Mouse (Mus musculus): ENCODE measurements around the gene Snd1. TPM values are rescaled to one million over a fixed set of nuclear protein-coding genes. Genes with fewer than 3 reads are reported as not detected.

Gene Snd1
- polyA plus RNA-seq, 2 experiments: 31.5 to 43.2 TPM

- WGBS (ENCODE audit: insufficient replicate concordance): 39% methylated on average over 6 of the region's 6 CpGs
- no peak overlapping the region for H3K9ac ChIP-seq (replicated peaks)
- peak; percentile 66 for ATAC-seq (ENCODE audit: insufficient read depth)
These were observed 43.4 kb upstream of the Snd1 start for GRCm38 (mm10) chr6:28431538-28431855.

GRCm38 (mm10) chr6:28447937-28448336, 27.0 kb upstream of the Snd1 start:
- Histone ChIP-seq H3K27ac (no peak overlapping the region), H3K9me3 (ENCODE audit: control insufficient read depth, low read length) (no peaks in the 10 kb centered on the region), H3K4me2 (ENCODE audit: low read depth) (no peak overlapping the region), H3K4me3 (ENCODE audit: insufficient read depth in 1 of 2, low read depth in 2 of 2, low read length in 2 of 2) (no peak overlapping the region), H3K36me3 (replicated peaks; ENCODE audit: control insufficient read depth, insufficient read depth, low read depth) (no peaks in the 10 kb centered on the region), H3K4me1 (replicated peaks; ENCODE audit: control insufficient read depth in 2 of 2, insufficient read depth in 2 of 2, low read length in 1 of 2) (no peaks in the 10 kb centered on the region), H3K9ac (replicated peaks) (no peak overlapping the region), H3K27me3 (ENCODE audit: control insufficient read depth, insufficient read depth, low read length) (peaks cover 22% of the 10 kb centered on the region)
- 70% methylated on average over 7 of the region's 7 CpGs for WGBS (ENCODE audit: insufficient replicate concordance)
- TF ChIP-seq CTCF (IDR thresholded peaks at IDR 0.05; ENCODE audit: low read depth): no peak
- no peak for TF ChIP-seq EP300 (IDR thresholded peaks at IDR 0.05; ENCODE audit: low read depth)
- no peak for DNase-seq (ENCODE audit: low read depth in 3 of 3, low spot score in 3 of 3)
- no peak for ATAC-seq (ENCODE audit: insufficient read depth)

More at GRCm38 (mm10) chr6:28431538-28431855, 43.4 kb upstream of the Snd1 start:
- Histone ChIP-seq H3K36me3 (replicated peaks; ENCODE audit: control insufficient read depth, insufficient read depth, low read depth) (peaks cover 8% of the 10 kb centered on the region), H3K4me1 (replicated peaks; ENCODE audit: control insufficient read depth in 2 of 2, insufficient read depth in 2 of 2, low read length in 1 of 2) (peaks cover 8% of the 10 kb centered on the region in 2 experiments), H3K4me2 (ENCODE audit: low read depth) (peak overlapping the region; percentile 48), H3K27ac (no peak overlapping the region), H3K4me3 (ENCODE audit: insufficient read depth in 1 of 2, low read depth in 2 of 2, low read length in 2 of 2) (peak overlapping the region; percentile 27 to 39; a peak in 2 of 4 replicates), H3K9me3 (ENCODE audit: control insufficient read depth, low read length) (no peaks in the 10 kb centered on the region), H3K27me3 (ENCODE audit: control insufficient read depth, insufficient read depth, low read length) (no peaks in the 10 kb centered on the region; the same call in 1 of the 2 replicates)
- DNase-seq (ENCODE audit: low read depth in 3 of 3, low spot score in 3 of 3): no peak
- TF ChIP-seq EP300 (IDR thresholded peaks at IDR 0.05; ENCODE audit: low read depth) (0 out of 2 replicates have a peak, but pooled peaks have one; percentile 19), CTCF (IDR thresholded peaks at IDR 0.05; ENCODE audit: low read depth) (no peak)

DNA sequence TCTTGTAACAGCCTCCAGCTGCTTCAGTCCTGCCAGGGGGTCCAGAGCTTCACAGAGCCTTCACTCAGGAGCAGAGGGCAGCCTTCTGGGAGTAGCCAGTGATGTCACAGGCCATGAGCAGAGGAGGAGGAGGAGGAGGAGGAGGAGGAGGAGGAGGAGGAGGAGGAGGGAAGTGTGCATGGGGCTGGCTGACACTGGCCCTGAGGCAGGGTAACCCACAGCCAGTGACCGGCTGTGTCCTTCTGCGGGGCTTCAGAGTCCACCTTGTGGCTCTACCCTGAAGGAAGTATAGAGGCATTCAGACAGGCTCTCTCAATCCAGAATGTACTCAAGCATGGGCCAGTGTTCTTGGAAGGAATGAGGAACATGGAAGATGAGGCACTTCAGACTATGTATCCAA, 25.7 kb upstream of the Snd1 start, which contains the start of gene Pax4:
Gene Pax4, minus strand, starts transcription at position 101 of the 400 bp plus-strand sequence.
- WGBS (ENCODE audit: insufficient replicate concordance): 70% methylated on average over 2 of the region's 2 CpGs
- no peaks in the 10 kb centered on the region for H3K9me3 ChIP-seq (ENCODE audit: control insufficient read depth, low read length)
- no peak within 1 kb of the TSS for H3K27ac ChIP-seq
- H3K36me3 ChIP-seq (replicated peaks; ENCODE audit: control insufficient read depth, insufficient read depth, low read depth): no peaks in the 10 kb centered on the region
- TF ChIP-seq CTCF (IDR thresholded peaks at IDR 0.05; ENCODE audit: low read depth) (no peak), EP300 (IDR thresholded peaks at IDR 0.05; ENCODE audit: low read depth) (no peak)
- peaks cover 22% of the 10 kb centered on the region for H3K27me3 ChIP-seq (ENCODE audit: control insufficient read depth, insufficient read depth, low read length)
- no peak for DNase-seq (ENCODE audit: low read depth in 3 of 3, low spot score in 3 of 3)
- H3K4me3 ChIP-seq (ENCODE audit: insufficient read depth in 1 of 2, low read depth in 2 of 2, low read length in 2 of 2): no peak within 1 kb of the TSS
- ATAC-seq (ENCODE audit: insufficient read depth): no peak
- H3K9ac ChIP-seq (replicated peaks): no peak within 1 kb of the TSS
- H3K4me2 ChIP-seq (ENCODE audit: low read depth): no peak within 1 kb of the TSS
- H3K4me1 ChIP-seq (replicated peaks; ENCODE audit: control insufficient read depth in 2 of 2, insufficient read depth in 2 of 2, low read length in 1 of 2): no peaks in the 10 kb centered on the region

- Histone ChIP-seq H3K9ac (replicated peaks) (no peak overlapping the region), H3K36me3 (replicated peaks; ENCODE audit: control insufficient read depth, insufficient read depth, low read depth) (no peaks in the 10 kb centered on the region), H3K4me3 (ENCODE audit: insufficient read depth in 1 of 2, low read depth in 2 of 2, low read length in 2 of 2) (no peak overlapping the region), H3K4me1 (replicated peaks; ENCODE audit: control insufficient read depth in 2 of 2, insufficient read depth in 2 of 2, low read length in 1 of 2) (no peaks in the 10 kb centered on the region), H3K27me3 (ENCODE audit: control insufficient read depth, insufficient read depth, low read length) (peaks cover 22% of the 10 kb centered on the region), H3K9me3 (ENCODE audit: control insufficient read depth, low read length) (no peaks in the 10 kb centered on the region), H3K4me2 (ENCODE audit: low read depth) (no peak overlapping the region), H3K27ac (no peak overlapping the region)
- TF ChIP-seq EP300 (IDR thresholded peaks at IDR 0.05; ENCODE audit: low read depth): no peak
- no peak for TF ChIP-seq CTCF (IDR thresholded peaks at IDR 0.05; ENCODE audit: low read depth)
- ATAC-seq (ENCODE audit: insufficient read depth): no peak
- DNase-seq (ENCODE audit: low read depth in 3 of 3, low spot score in 3 of 3): no peak
- 9% methylated on average over 5 of the region's 5 CpGs for WGBS (ENCODE audit: insufficient replicate concordance)
These were observed 24.5 kb upstream of the Snd1 start for GRCm38 (mm10) chr6:28450481-28450880.

- Histone ChIP-seq H3K27ac (no peak overlapping the region), H3K4me1 (replicated peaks; ENCODE audit: control insufficient read depth in 2 of 2, insufficient read depth in 2 of 2, low read length in 1 of 2) (no peaks in the 10 kb centered on the region), H3K27me3 (ENCODE audit: control insufficient read depth, insufficient read depth, low read length) (peaks cover 22% of the 10 kb centered on the region), H3K9ac (replicated peaks) (no peak overlapping the region), H3K4me2 (ENCODE audit: low read depth) (no peak overlapping the region), H3K9me3 (ENCODE audit: control insufficient read depth, low read length) (no peaks in the 10 kb centered on the region), H3K4me3 (ENCODE audit: insufficient read depth in 1 of 2, low read depth in 2 of 2, low read length in 2 of 2) (no peak overlapping the region), H3K36me3 (replicated peaks; ENCODE audit: control insufficient read depth, insufficient read depth, low read depth) (no peaks in the 10 kb centered on the region)
- no peak for DNase-seq (ENCODE audit: low read depth in 3 of 3, low spot score in 3 of 3)
- 5% methylated on average over 12 of the region's 12 CpGs for WGBS (ENCODE audit: insufficient replicate concordance)
- no peak for ATAC-seq (ENCODE audit: insufficient read depth)
- TF ChIP-seq EP300 (IDR thresholded peaks at IDR 0.05; ENCODE audit: low read depth) (no peak), CTCF (IDR thresholded peaks at IDR 0.05; ENCODE audit: low read depth) (no peak)
These were observed 24.0 kb upstream of the Snd1 start for GRCm38 (mm10) chr6:28450977-28451376.

Data from liver, embryonic 14.5 days (tissue).